Mouse (Mus musculus): ENCODE results near the gene Gm21704. TPM values are rescaled to one million over a fixed set of nuclear protein-coding genes. Genes with fewer than 3 reads are reported as not detected.

Gene Gm21704
- total RNA-seq (2023): not detected in 4 replicates

DNA sequence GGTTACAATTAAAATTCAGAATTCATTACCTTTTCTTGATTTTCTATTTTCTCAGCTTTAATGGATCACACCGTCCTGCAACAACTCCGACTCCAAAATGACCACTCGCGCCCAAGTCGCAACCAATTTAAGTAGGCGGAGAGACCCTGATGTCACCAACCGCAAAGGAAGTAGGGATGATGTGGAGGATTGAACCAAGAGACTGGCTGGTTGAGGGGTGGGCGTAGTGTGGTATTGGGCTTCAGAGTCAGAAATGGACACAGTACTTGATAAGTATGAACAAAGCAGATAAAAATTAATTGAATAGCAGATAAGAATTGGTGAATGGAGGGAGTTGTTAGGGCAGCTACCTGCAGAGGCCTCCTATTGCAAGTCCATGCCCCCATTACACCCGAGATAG, at the start of gene Gm21704, which contains the start of gene Gm21708:
TSS of gene Gm21704 (minus strand) at position 101 of the 400 bp plus-strand sequence.
TSS of gene Gm21708 (minus strand) at position 101 of the 400 bp plus-strand sequence.

DNA sequence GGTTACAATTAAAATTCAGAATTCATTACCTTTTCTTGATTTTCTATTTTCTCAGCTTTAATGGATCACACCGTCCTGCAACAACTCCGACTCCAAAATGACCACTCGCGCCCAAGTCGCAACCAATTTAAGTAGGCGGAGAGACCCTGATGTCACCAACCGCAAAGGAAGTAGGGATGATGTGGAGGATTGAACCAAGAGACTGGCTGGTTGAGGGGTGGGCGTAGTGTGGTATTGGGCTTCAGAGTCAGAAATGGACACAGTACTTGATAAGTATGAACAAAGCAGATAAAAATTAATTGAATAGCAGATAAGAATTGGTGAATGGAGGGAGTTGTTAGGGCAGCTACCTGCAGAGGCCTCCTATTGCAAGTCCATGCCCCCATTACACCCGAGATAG, 64.7 kb downstream of the Gm21704 start, which contains the start of gene Gm21693:
TSS of gene Gm21693 (minus strand) at position 101 of the 400 bp plus-strand sequence.

Other genes starting within 250 kb of the Gm21704 start
- not detected in 4 replicates for gene Gm21677, start 103.7 kb downstream of the Gm21704 start, total RNA-seq (2023)
- gene Gm21693, start 64.8 kb downstream of the Gm21704 start, total RNA-seq (2023): not detected in 4 replicates
- not detected in 4 replicates for gene Gm21708, start within 50 bp of the Gm21704 start, total RNA-seq (2023)